Mouse (Mus musculus) myocyte (in vitro differentiated cells): ENCODE data around the gene Gm28053.

Experiments used
- MAX ChIP-seq: IDR thresholded peaks from one replicate; pipeline ENCODE4 v1.6.1; 2011; ENCODE audit warnings: low read depth, mild to moderate bottlenecking, control low read depth
- MYOD1 ChIP-seq, 3 experiments: IDR thresholded peaks; one replicate each; pipeline ENCODE4 v1.6.1; 2011; ENCODE audit warnings: control low read depth in 2 of 3, low read depth in 2 of 3, mild to moderate bottlenecking in 2 of 3, moderate library complexity in 1 of 3; ENCODE audit not compliant: insufficient read length in 2 of 3, control insufficient read depth in 1 of 3
- POLR2A ChIP-seq: IDR thresholded peaks from one replicate; pipeline ENCODE4 v1.6.1; 2011; ENCODE audit warnings: low read depth, mild to moderate bottlenecking, control low read depth, moderate library complexity; ENCODE audit not compliant: insufficient read length
- REST ChIP-seq: IDR thresholded peaks from one replicate; pipeline ENCODE4 v1.6.1; 2011; ENCODE audit warnings: mild to moderate bottlenecking, control low read depth, moderate library complexity; ENCODE audit not compliant: insufficient read depth, insufficient read length
- SRF ChIP-seq: IDR thresholded peaks from one replicate; pipeline ENCODE4 v1.6.1; 2011; ENCODE audit warnings: low read depth; ENCODE audit not compliant: control insufficient read depth, insufficient read length
- TCF12 ChIP-seq: IDR thresholded peaks from one replicate; pipeline ENCODE4 v1.6.1; 2011; ENCODE audit warnings: mild to moderate bottlenecking, control low read depth; ENCODE audit not compliant: poor library complexity, insufficient read depth, severe bottlenecking
- USF1 ChIP-seq: IDR thresholded peaks from one replicate; pipeline ENCODE4 v1.6.1; 2011; ENCODE audit warnings: low read depth, mild to moderate bottlenecking, control low read depth, moderate library complexity

GRCm38 (mm10) chr6:48742422-48743351 lies 24.3 kb downstream of the Gm28053 start:
- TF ChIP-seq SRF (no peak), MYOD1 (IDR thresholded peaks at IDR 0.05; ENCODE audit: control insufficient read depth in 1 of 3, insufficient read length in 2 of 3, low read depth in 2 of 3) (no peak), USF1 (no peak), POLR2A (no peak), REST (no peak), TCF12 (no peak), MAX (no peak)
